Mouse (Mus musculus) megakaryocyte, adult 5-6 weeks (primary cell): Measurements from ENCODE around the gene Aspg. TPM values are rescaled to one million over a fixed set of nuclear protein-coding genes. Genes with fewer than 3 reads are reported as not detected.

Source experiments
- ATAC-seq: 2 replicates; pipeline ENCODE4 v1.8.0; 2016; ENCODE audit warnings: mild to moderate bottlenecking, inconsistent platforms; ENCODE audit not compliant: poor library complexity, severe bottlenecking
- total RNA-seq, 2 experiments: library from RNA; stranded (forward) in 1 of 2; stranded (reverse) in 1 of 2; fragments of 153-499, 151-499 nt in 1 of 2; fragments of 221-1000, 200-1000 nt in 1 of 2; gene quantifications; 2 replicates each; pipeline versions ENCODE4 v1.2.3 to v1.2.4; 2015 to 2017

The Aspg gene
- total RNA-seq (2015) (not detected in 2 replicates), total RNA-seq (2017) (not detected in 2 replicates)

DNA sequence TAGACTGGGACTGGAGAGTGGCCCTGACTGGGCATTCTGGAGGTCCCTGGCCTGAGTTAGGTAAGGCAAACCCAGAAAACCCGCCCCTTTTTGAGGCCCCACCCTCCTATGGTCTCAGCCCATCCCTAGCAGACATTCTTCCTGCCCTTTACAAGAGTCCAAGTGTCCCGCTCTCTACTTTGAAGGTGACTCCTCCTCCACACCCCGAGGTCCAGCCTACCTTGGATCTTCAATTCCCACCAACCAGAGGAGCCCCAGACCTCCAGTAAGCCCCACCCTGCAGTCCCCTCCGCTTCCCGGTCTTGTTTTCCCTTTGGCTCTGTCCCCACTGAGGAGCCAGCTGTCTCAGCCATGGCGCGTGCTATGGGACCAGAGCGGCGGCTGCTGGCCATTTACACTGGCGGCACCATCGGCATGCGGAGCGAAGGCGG is at the start of gene Aspg:
TSS of gene Aspg (plus strand) at position 139 of the 431 bp plus-strand sequence.
- ATAC-seq = no peak

DNA sequence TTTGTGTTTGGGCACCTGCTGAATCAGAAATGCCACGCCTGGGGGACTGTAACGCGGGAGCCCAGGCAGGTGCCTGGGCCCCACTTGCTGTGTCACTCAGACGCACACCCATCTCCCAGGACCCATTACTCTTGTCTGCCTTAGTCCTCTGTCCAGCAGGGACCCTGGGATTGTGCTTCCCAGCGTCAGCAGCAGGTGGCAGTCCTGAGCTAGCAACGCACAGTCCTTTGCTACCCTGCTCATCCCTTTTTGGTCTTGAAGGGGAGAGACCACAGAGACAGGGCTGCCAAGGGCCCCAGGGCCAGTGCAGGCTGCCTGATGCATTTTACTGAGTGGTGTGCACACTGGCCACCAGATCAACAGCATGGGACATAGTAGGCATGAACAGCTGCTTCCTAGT is 28.8 kb upstream of the Aspg start:
- ATAC-seq = peak; percentile 57

DNA sequence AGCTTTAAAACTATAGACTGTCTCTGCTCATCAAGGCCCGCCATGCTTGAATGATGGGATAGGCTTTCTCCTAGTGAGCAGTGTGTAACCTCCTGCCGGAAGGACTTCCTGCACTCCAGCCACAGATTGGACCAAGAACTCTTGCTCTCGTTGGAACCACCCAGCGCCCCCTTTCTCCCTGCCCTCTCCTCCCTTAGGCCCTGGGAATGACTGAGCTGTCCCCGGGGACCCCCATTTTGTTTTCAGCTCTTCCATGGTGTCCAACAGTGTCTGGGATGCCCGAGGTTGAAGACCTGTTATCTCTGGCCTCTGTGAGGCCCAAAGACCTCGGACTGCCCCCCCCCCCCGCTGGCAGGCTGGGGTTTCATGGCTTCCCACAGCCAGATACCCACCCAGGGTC is 26.6 kb upstream of the Aspg start:
- no peak for ATAC-seq

DNA sequence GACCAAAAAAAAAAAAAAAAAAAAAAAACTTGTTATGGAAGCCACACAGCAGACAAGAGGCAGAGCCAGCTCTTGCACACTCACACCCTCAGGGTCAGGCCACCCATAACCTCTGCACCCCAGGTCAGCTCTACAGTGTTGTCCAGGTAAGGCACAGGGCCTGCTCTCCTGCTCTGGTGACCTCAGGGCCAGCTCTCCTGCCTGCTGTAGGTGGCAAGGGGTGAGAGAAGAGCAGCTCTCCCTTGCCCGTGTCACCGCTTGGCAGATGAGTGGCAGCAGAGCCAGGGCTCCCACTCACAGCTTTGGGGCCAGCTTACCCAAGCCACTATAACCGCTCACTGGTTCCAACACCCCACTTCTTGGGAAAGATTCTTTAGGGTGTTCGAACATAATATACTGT is 25.6 kb upstream of the Aspg start:
- no peak for ATAC-seq

DNA sequence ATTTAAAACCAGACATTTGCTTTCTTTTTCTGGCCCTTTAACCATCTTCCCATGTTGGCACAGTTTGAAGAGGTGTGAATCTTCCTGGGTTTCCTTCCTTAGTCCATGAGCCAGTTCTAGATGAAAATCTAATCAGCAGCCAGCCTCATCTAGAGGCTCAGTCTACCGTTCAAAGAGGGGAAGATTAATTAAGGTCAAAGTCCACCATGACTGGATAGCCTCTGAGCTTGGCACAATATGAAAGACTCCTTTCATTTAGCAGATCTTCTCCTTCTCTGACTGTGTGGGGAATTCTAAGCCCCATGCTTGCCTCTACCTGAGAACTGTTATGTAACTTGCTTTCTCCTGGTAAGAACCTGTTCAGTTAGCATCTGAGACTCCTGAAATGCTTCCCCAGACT is 24.2 kb upstream of the Aspg start:
- ATAC-seq = no peak

DNA sequence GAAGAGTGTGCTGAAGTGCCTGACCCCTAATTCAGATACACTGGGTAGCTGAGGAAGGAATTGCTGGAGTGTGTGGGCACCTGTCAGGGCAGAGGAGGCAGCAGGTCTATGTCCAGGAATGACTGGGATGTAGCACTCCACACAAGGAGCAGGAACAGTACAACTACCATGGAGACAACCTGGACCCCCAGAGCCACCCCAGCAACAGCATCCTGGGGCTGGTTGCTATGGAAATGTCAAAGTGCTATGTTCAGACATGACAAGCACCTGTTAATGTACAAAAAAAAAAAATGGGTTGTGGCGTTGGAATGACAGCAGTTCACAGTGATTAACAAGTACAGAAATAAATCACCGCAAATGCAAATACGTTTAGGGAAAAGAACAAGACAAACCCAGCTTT is 20.2 kb upstream of the Aspg start:
- ATAC-seq = no peak

DNA sequence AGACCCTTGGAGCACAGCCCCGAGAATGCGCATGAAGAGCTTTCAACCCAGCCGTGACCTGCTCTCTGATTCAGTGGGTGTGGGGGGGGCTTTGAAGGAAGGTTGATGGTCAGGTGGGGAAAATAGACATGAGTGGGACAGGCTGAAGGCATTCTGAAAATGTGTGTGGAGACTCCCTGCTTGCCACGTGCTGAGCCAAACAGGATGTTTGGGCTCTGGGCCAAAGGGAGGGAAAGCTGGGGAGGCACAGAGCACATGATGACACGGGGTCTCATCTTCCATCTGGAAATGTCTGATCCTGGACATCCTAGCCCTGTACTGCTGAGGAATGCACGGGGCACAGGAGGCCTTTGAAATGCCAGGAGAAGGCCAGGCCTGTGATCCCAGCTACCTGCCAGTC is 19.8 kb upstream of the Aspg start:
- ATAC-seq = no peak

DNA sequence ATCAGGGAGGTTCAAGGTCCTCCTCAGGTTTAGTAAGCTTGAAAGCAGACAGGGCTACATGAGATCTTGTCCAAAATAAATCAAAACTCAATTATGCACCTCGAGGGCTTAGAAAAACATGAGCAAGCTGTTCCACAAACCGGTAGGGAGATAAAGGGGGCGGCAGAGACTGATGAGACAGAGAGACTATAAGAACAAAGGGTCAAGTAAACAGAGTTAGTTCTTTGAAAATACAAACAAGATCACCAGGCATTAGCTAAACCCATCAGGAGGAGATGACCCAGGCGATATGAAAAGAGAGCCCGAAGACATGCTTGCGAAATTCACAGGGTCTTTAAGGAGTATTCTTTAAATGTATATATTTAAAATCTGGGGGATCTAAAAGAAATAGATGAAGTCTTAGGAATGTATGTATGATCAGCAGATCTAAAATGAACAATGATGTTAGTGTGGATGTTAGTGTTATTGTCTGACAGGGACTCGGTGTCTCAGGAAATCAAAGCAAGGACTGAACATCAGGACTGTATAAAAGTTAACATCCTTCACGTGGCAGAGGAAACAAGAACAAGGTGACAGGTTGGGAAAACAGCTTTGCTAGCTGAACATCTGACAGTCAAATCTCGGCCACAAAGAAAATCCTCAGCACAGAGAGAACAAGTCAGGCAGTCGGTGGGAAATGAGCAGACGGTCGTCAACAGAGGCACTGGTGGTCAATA is 17.7 kb upstream of the Aspg start:
- no peak for ATAC-seq

DNA sequence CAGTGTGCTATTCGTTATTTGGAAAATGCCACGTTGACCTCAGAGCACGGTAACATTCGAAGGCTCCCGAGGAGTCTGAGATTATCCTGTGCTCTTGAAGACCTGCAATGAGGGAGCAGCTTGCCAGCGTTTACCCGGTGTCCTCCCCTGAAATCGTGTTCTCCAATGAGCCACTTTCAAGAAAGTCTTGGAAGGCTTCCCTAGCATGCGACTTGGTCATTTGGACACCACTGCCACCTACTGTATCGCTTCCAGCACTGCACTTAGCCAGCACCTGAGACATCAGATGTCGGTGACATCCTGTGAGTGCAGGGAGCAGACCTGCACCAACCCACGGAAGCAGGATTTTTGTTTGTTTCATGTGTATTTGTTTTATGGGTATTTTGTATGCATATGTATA is 15.4 kb upstream of the Aspg start:
- ATAC-seq = peak; percentile 45; the same call in 1 of the 2 replicates

DNA sequence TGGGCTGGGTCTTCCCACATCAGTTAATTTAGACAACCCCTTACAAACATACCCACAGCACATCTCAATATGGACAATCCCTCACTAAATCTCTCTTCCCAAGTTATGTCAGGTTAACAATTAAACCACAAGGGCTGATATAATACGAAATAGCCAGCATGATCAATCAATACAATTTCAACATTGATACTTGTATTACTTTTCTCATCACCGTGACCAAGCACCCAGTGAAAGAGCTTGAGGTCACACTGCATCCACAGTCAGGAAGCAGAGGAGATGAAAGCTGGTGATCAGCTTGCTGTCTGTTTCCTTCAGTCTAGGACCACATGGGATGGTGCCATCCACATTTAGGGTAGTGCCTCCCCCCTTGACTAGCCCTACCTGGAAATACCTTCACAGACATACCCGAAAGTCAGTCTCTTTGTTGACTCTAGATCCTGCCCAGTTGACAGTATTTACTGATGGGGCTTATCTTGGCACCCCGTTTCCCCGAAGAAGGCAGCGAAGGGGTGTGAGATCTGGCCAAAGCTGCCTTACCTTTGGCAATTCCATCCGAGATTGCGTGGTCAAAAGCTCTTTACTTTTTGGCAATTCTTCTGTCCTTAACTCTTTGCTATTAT is 12.1 kb upstream of the Aspg start:
- no peak for ATAC-seq

DNA sequence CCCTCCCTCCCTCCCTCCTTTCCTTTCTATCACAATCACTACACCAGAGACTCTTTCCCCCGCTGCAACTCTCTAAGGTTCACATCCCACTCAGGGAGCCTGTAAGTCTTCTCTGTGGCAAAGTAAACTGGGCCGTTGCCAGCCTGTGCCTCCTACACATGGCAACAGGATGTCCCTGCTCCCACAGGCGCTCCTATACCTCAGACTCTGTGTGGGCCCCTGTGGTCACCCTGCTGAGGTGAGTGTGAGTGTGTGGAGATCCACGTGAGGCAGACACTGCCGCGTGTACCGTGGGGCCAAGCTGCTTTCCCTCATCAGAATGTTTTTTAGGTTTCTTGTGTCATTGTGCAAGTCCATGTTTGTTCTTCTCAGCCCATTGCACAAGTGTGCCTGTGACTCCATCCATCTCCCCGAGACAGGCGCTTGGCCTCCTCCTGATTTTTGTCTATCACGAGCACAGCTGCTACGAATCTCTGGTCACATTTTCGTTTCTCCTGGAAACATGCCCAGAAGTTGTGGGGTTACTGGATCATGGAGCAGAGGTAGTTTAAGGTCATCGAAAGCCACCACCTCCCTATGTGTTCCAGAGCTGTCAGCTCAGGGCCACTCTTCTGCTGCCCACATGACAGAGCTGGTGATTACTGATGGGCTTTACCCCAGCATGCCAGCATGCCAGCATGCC is 10.3 kb upstream of the Aspg start:
- ATAC-seq = no peak

DNA sequence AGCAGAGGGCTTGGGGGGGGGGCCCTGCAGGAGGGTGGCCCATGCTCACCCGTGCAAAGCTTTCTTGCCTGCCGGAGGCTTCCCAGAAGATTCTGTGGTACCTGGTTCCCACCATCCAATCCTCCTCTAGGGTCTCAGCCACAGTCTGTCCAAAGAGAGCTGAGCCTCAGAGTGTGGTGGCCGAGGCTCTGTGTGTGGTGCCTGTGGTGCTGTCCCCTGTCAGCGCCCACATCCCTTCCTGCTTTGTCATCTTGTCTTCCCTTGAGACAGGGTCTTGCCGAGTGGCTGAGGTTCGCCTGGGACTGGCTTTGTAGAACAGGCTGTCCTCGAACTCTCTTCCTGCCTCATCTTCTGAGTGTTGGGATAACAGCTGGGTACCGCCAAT is 9.8 kb upstream of the Aspg start:
- no peak for ATAC-seq

DNA sequence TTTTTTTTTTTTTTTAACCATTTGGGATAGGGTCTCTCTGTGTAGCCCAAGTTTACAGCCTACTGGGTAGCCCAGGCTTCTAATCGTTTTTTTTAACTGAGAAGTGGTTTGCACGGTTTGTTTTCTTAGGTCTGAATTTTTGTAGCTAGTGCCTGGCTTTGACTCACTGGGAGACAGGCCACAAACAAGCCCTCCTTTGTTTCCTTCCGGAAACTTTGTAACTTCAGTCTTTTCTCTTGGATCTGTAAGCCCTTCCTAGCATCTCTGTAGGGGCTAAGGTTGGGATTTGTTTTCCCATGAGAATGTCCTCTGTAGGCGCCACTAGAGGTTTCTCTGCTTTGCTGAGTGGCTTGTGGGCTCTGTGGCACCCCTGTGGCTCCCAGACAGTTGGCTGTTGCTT is 6.4 kb upstream of the Aspg start:
- no peak for ATAC-seq

DNA sequence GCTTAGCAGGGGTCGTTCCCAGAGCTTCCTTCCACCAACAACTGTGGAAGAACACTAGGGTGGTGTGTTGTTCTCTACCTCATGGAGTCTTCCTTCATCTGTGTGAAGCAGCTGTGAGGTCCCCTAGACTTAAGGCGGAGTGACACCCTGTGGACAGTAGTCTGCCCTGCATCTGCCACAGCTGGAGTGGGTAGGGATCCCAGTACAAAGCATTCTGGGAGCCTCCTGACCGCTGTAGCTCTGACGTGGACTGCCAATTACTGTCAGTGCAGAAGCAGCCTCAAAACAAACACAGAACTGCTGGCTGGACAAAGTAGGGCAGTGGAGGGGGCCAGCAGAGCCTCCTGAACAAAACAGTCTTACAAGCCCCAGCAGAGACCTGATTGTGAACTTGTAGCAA is 5.4 kb upstream of the Aspg start:
- no peak for ATAC-seq

DNA sequence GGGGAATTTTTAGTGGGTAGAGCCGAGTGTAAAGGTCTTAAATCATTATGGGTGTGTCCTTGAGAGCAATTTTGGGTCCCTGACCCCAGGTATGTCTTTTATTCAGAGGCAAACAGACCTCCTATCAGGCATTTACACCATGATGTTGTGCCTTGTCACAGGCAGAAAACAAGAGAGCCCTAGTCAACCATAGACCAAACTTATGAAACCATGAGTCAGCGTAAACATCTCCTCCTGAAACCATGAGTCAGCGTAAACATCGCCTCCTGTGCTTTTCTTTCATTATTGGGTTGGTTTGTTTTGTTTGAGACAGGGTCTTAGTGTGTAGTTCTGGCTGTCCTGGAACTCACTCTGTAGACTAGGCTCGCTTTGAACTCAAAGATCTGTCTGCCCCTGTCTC is 3.3 kb upstream of the Aspg start:
- ATAC-seq = no peak

DNA sequence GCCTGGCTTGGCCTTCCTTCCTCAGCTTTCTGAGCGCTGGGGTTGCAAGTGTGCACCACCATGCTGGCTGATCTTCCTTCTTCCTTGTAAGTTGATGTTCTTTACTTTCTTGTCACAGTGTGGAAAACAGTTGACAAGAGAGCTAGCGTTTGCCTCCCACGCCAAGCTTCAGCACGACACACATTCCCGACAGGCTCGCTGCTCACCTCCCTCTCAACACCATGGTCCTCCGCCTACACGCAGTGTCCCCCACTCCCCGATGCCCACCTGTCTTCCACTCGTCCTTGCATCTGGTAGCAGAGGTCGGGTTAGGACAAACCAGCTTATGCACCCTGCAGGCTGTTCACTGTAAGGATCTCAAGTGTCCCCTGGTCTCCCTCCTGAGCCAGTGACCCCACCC is 1.6 kb upstream of the Aspg start:
- ATAC-seq = no peak

DNA sequence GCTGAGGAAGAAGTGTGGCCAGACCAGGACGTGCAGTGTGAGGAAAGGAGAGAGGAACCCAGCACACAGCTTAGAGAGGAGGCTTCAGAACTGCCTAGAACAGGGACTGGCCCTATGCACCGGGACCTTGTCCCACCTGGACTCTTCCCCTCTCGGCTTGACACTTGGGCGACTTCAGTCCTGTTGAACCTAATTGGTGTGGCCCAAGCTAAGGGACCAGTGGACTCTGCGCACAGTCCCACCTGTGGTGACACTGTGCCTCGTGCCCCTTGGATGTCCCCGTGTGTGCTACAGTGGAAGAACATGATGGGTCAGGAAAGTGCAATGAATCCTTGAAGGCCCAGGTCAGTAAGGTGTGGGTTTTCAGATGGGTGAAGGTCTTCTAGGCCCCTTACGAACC is 1.2 kb downstream of the Aspg start:
- no peak for ATAC-seq

DNA sequence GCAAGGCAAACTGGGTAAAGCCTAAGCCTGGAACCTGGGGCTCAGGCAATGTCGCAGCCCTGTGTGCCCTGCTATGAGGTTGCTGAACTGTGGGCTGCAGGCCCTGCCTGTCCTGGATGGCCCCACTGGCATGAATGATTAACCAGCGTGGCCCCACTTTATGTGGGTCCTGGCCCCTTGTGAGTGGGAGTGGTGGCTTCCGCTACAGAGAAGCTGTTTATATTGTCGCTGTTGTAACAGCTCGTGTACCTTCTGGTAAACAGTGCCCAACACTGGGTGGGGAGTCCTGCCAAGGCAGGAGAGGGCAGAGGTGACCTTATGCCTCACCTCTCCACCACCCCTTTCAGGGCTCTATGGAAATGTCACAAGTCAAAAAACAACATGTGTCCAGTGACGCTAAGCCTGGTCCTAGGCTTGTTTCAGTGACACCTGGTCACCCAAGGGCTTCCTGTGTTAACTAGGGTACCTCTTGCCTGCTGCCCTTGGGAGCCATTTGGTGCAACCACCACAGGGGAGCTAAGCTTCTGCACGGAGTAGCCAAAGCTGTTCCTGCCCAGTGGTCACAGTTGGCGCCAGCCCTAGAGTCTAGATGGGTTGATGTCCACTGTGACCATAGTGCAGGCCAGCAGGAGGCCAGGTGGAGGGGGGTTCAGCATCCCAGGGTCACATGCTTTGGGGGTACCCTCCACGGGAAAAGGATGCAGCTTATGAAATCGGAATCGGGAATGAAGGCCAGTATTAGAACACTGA is 2.4 kb downstream of the Aspg start:
- no peak for ATAC-seq

DNA sequence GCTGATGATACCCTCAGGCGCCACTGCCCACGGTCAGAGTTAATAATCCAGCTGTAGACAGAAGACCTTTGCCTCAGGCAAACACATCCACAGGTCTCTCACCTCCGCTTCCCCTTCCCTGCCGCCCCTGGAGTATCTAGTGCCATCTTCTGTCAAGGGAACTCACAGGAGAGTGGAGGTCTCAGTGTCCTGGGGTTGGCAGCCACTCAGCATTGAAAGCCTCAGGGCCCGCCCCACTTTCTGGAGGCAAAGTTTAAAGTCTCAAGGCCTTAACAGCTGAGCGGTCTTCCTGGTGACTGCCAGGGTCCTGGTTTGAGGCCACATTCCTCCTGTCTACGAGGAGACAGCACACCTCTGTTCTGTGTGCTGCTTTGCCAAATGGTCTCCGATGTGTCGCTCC is 3.2 kb downstream of the Aspg start:
- no peak for ATAC-seq

DNA sequence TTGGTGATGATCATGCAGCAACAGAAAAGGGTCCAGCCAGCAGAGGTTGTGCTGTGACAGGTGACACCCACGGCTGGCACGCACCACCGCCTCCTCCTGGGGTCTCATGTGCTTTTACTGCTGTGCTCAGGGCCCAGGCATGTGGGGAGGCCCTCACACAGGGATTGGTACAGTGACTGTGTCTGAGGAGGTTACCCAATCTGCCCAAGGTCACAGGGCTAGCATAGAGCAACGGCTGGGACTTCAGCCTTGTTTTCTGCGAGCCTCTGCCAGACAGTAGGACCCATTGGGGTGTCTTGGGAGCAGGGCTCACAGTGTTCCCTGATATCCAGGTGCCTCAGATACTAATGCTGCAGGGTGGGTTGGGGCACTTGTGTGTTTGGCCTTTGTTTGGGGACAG is 4.8 kb downstream of the Aspg start:
- ATAC-seq = no peak

DNA sequence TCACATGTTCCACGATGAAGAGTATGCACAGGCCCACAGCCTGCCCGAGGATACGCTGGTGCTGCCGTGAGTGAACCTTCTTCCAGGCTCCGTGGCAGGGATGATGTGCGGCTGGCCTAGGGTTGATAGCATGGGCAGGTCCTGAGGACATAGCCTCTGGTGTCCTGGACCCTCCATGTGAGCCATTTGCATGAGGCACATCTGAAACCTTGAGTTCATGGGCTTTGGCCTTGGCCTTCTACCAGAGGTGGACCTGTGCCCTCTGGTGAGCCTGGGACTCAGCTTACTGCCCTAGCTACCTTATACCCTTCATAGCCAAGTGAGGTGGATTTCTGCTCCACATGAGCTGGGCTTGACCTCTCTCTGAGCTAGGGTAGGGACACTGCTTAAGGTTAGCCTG is 5.8 kb downstream of the Aspg start:
- ATAC-seq = no peak
